Mouse (Mus musculus): ENCODE data around the gene Raet1e. TPM values are rescaled to one million over a fixed set of nuclear protein-coding genes. Genes with fewer than 3 reads are reported as not detected.
"Not testable (repeated sequence)": the region's sequence is repeated elsewhere in the genome, so short reads cannot be mapped to it uniquely, and the experiment has no call there.

The Raet1e gene
- total RNA-seq, 2 experiments from 2014 or later, result 2.7 to 3.2 TPM

- not testable (repeated sequence) for DNase-seq (ENCODE audit: low spot score in 2 of 2)
These were observed 114.7 kb downstream of the Raet1e start for GRCm38 (mm10) chr10:22272914-22273683.

- no peak for DNase-seq (ENCODE audit: low spot score in 2 of 2)
These were observed 115.4 kb downstream of the Raet1e start for GRCm38 (mm10) chr10:22273684-22274305.

- DNase-seq (ENCODE audit: low spot score in 2 of 2), result no peak
These were observed 116.2 kb downstream of the Raet1e start for GRCm38 (mm10) chr10:22274445-22275057.

GRCm38 (mm10) chr10:22278468-22278867, 120.1 kb downstream of the Raet1e start:
- DNase-seq (ENCODE audit: low spot score in 2 of 2), result not testable (repeated sequence)

GRCm38 (mm10) chr10:22282816-22283215, 124.4 kb downstream of the Raet1e start:
- no peak for DNase-seq (ENCODE audit: low spot score in 2 of 2)

GRCm38 (mm10) chr10:22295676-22296075, 137.3 kb downstream of the Raet1e start:
- DNase-seq (ENCODE audit: low spot score in 2 of 2), result no peak

- no peak for DNase-seq (ENCODE audit: low spot score in 2 of 2)
These were observed 138.8 kb downstream of the Raet1e start for GRCm38 (mm10) chr10:22297033-22297762.

GRCm38 (mm10) chr10:22297766-22298461, 139.5 kb downstream of the Raet1e start:
- DNase-seq (ENCODE audit: low spot score in 2 of 2), result no peak

- DNase-seq (ENCODE audit: low spot score in 2 of 2), result no peak
These were observed 141.0 kb downstream of the Raet1e start for GRCm38 (mm10) chr10:22299324-22299723.

- DNase-seq (ENCODE audit: low spot score in 2 of 2), result no peak
These were observed 143.3 kb downstream of the Raet1e start for GRCm38 (mm10) chr10:22301641-22302040.

GRCm38 (mm10) chr10:22302344-22303057, 144.1 kb downstream of the Raet1e start:
- DNase-seq (ENCODE audit: low spot score in 2 of 2), result no peak

GRCm38 (mm10) chr10:22303736-22304135, 145.4 kb downstream of the Raet1e start:
- DNase-seq (ENCODE audit: low spot score in 2 of 2), result no peak

GRCm38 (mm10) chr10:22305801-22306200, 147.4 kb downstream of the Raet1e start:
- no peak for DNase-seq (ENCODE audit: low spot score in 2 of 2)

- no peak for DNase-seq (ENCODE audit: low spot score in 2 of 2)
These were observed 148.1 kb downstream of the Raet1e start for GRCm38 (mm10) chr10:22306452-22306851.

- DNase-seq (ENCODE audit: low spot score in 2 of 2), result no peak
These were observed 149.9 kb downstream of the Raet1e start for GRCm38 (mm10) chr10:22308221-22308620.

GRCm38 (mm10) chr10:22322858-22323257, 164.5 kb downstream of the Raet1e start:
- DNase-seq (ENCODE audit: low spot score in 2 of 2), result no peak

GRCm38 (mm10) chr10:22345721-22346120, 187.4 kb downstream of the Raet1e start:
- DNase-seq (ENCODE audit: low spot score in 2 of 2), result not testable (repeated sequence)

- DNase-seq (ENCODE audit: low spot score in 2 of 2), result not testable (repeated sequence)
These were observed 195.3 kb downstream of the Raet1e start for GRCm38 (mm10) chr10:22353548-22354195.

- not testable (repeated sequence) for DNase-seq (ENCODE audit: low spot score in 2 of 2)
These were observed 195.8 kb downstream of the Raet1e start for GRCm38 (mm10) chr10:22354196-22354574.

GRCm38 (mm10) chr10:22357373-22357772, 199.0 kb downstream of the Raet1e start:
- not testable (repeated sequence) for DNase-seq (ENCODE audit: low spot score in 2 of 2)

Measured in adrenal gland, postnatal 4 days (tissue).